Mouse (Mus musculus): ENCODE results near the gene Stpg1.

- no peak for TF ChIP-seq CTCF (conservative IDR thresholded peaks at IDR 0.05; ENCODE audit: low read length)
- TF ChIP-seq NANOG (IDR thresholded peaks at IDR 0.05; ENCODE audit: borderline replicate concordance, low read length) = no peak
These were observed 30.5 kb downstream of the Stpg1 start for GRCm38 (mm10) chr4:135525057-135525456.
